Mouse (Mus musculus): Measurements from ENCODE around the gene Pnkd. TPM values are rescaled to one million over a fixed set of nuclear protein-coding genes. Genes with fewer than 3 reads are reported as not detected.
A peak's percentile ranks its signal among the peaks of the same experiment; 100 is the strongest.

The Pnkd gene
- polyA plus RNA-seq, 1 experiment from 2014 or later, result 103 TPM

GRCm38 (mm10) chr1:74290141-74290540 is 5.4 kb downstream of the Pnkd start:
- no peaks in the 10 kb centered on the region for H3K27me3 ChIP-seq (ENCODE audit: insufficient read depth, low read length)
- H3K36me3 ChIP-seq (ENCODE audit: insufficient read depth), result peaks cover 66% of the 10 kb centered on the region
- no peak overlapping the region for H3K4me2 ChIP-seq
- DNase-seq (peak; percentile 53), ATAC-seq (ENCODE audit: insufficient read depth) (no peak)
- peaks cover 15% of the 10 kb centered on the region for H3K4me1 ChIP-seq (ENCODE audit: insufficient read depth)
- H3K4me3 ChIP-seq (ENCODE audit: low read depth, low read length), result no peak overlapping the region
- WGBS, result 86% methylated on average over 5 of the region's 5 CpGs
- H3K9ac ChIP-seq, result no peak overlapping the region
- no peak overlapping the region; the same call in 1 of the 2 replicates for H3K27ac ChIP-seq (ENCODE audit: low read depth)
- no peaks in the 10 kb centered on the region for H3K9me3 ChIP-seq (ENCODE audit: low read depth, low read length)
- TF ChIP-seq CTCF (IDR thresholded peaks at IDR 0.05; ENCODE audit: low read depth), result no peak

DNA sequence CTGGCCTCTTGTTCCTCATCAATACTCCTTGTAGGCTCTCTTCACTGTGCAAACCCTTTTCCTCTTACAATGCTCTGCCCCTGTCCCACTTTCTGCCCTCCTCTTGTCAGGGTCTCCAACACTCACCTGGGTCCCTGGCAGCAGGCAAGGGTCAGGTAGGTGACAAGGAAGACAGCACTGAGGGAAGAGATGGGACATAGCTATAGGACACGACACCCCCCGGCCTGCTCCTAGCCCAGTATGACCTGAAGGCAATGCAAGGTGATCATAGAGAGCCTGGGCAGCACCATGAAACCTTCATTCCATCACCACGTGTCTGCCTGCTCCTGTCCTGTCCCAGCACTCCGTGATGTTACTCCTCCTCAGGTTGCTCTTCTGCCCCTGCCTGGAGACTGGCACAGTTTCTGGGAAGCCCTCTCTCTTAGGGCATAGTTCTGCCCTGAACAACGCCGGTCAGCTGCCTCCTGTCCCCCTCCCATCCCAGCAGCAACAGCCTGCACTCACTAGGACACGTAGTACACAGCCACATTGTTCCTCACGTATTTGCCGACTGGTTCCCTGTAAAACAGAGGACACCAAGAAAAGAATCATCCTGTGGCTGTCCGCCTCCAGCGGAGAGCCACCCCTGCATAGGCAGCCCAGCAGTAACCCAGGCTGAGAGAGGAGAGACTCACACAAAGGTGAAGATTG is 7.7 kb downstream of the Pnkd start:
- Histone ChIP-seq H3K27ac (ENCODE audit: low read depth) (peak overlapping the region; percentile 84), H3K4me2 (no peak overlapping the region), H3K27me3 (ENCODE audit: insufficient read depth, low read length) (no peaks in the 10 kb centered on the region), H3K4me1 (ENCODE audit: insufficient read depth) (peaks cover 35% of the 10 kb centered on the region), H3K9me3 (ENCODE audit: low read depth, low read length) (no peaks in the 10 kb centered on the region), H3K9ac (no peak overlapping the region), H3K36me3 (ENCODE audit: insufficient read depth) (peaks cover 59% of the 10 kb centered on the region), H3K4me3 (ENCODE audit: low read depth, low read length) (no peak overlapping the region)
- no peak for TF ChIP-seq CTCF (IDR thresholded peaks at IDR 0.05; ENCODE audit: low read depth)
- no peak for DNase-seq
- WGBS, result 83% methylated on average over 11 of the region's 11 CpGs
- no peak for ATAC-seq (ENCODE audit: insufficient read depth)

- Histone ChIP-seq H3K4me3 (ENCODE audit: low read depth, low read length) (no peak overlapping the region), H3K36me3 (ENCODE audit: insufficient read depth) (peaks cover 56% of the 10 kb centered on the region), H3K27ac (ENCODE audit: low read depth) (peak overlapping the region; percentile 84), H3K9ac (no peak overlapping the region), H3K27me3 (ENCODE audit: insufficient read depth, low read length) (no peaks in the 10 kb centered on the region), H3K9me3 (ENCODE audit: low read depth, low read length) (no peaks in the 10 kb centered on the region), H3K4me2 (no peak overlapping the region), H3K4me1 (ENCODE audit: insufficient read depth) (peaks cover 40% of the 10 kb centered on the region)
- WGBS, result 70% methylated on average over 8 of the region's 8 CpGs
- ATAC-seq (ENCODE audit: insufficient read depth) (peak; percentile 38), DNase-seq (peak; percentile 91)
- no peak for TF ChIP-seq CTCF (IDR thresholded peaks at IDR 0.05; ENCODE audit: low read depth)
Observed at GRCm38 (mm10) chr1:74293306-74293960, 8.7 kb downstream of the Pnkd start.

DNA sequence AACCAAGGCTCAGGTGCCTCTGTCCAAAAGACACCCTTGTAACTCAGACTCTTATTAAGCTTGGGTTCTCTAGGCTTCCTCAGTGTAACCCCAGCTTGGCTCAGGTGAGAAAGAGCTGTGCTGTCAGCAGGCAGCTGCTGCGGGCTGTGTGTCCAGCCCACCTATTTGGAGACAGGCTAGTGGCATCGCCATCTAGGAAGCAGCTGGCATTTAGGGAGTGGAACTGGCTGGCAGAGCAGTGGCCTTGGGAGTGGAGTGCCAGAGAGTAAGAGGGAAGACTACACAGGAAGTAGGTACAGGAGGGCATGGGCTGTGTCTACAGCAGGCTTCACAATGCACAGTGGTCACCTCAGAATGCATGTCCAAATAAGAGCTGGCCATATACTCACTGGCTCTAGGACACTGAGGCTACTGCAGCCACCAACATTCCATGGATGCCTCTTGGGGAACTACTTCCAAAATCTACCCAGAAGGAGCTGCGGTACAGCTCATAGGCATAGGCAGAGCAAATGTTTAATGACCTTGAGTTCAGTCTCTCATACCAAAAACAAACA is 9.4 kb downstream of the Pnkd start:
- WGBS, result 82% methylated on average over 3 of the region's 3 CpGs
- DNase-seq (no peak), ATAC-seq (ENCODE audit: insufficient read depth) (no peak)
- H3K36me3 ChIP-seq (ENCODE audit: insufficient read depth), result peaks cover 49% of the 10 kb centered on the region
- H3K4me1 ChIP-seq (ENCODE audit: insufficient read depth), result peaks cover 40% of the 10 kb centered on the region
- no peak overlapping the region for H3K9ac ChIP-seq
- TF ChIP-seq CTCF (IDR thresholded peaks at IDR 0.05; ENCODE audit: low read depth), result no peak
- H3K4me3 ChIP-seq (ENCODE audit: low read depth, low read length), result no peak overlapping the region
- no peaks in the 10 kb centered on the region for H3K27me3 ChIP-seq (ENCODE audit: insufficient read depth, low read length)
- no peaks in the 10 kb centered on the region for H3K9me3 ChIP-seq (ENCODE audit: low read depth, low read length)
- H3K4me2 ChIP-seq, result no peak overlapping the region
- peak overlapping the region; percentile 84 for H3K27ac ChIP-seq (ENCODE audit: low read depth)

GRCm38 (mm10) chr1:74294733-74295455 is 10.2 kb downstream of the Pnkd start:
- peak overlapping the region; percentile 58 for H3K4me2 ChIP-seq
- H3K27ac ChIP-seq (ENCODE audit: low read depth), result peak overlapping the region; percentile 97
- H3K4me1 ChIP-seq (ENCODE audit: insufficient read depth), result peaks cover 40% of the 10 kb centered on the region
- DNase-seq (no peak), ATAC-seq (ENCODE audit: insufficient read depth) (no peak)
- WGBS, result 87% methylated on average over 6 of the region's 6 CpGs
- no peaks in the 10 kb centered on the region for H3K27me3 ChIP-seq (ENCODE audit: insufficient read depth, low read length)
- no peaks in the 10 kb centered on the region for H3K9me3 ChIP-seq (ENCODE audit: low read depth, low read length)
- TF ChIP-seq CTCF (IDR thresholded peaks at IDR 0.05; ENCODE audit: low read depth), result peak; percentile 19; the same call in 1 of the 2 replicates
- peak overlapping the region; percentile 48 for H3K9ac ChIP-seq
- peaks cover 42% of the 10 kb centered on the region for H3K36me3 ChIP-seq (ENCODE audit: insufficient read depth)
- peak overlapping the region; percentile 17; the same call in 1 of the 2 replicates for H3K4me3 ChIP-seq (ENCODE audit: low read depth, low read length)

GRCm38 (mm10) chr1:74295456-74296171 is 10.9 kb downstream of the Pnkd start:
- H3K27ac ChIP-seq (ENCODE audit: low read depth), result peak overlapping the region; percentile 97
- peaks cover 41% of the 10 kb centered on the region for H3K4me1 ChIP-seq (ENCODE audit: insufficient read depth)
- H3K4me3 ChIP-seq (ENCODE audit: low read depth, low read length), result peak overlapping the region; percentile 17
- H3K9ac ChIP-seq, result peak overlapping the region; percentile 48
- H3K9me3 ChIP-seq (ENCODE audit: low read depth, low read length), result no peaks in the 10 kb centered on the region
- 4% methylated on average over 9 of the region's 9 CpGs for whole genome bisulfite sequencing
- peak overlapping the region; percentile 58 for H3K4me2 ChIP-seq
- H3K36me3 ChIP-seq (ENCODE audit: insufficient read depth), result peaks cover 35% of the 10 kb centered on the region
- H3K27me3 ChIP-seq (ENCODE audit: insufficient read depth, low read length), result no peaks in the 10 kb centered on the region
- ATAC-seq (ENCODE audit: insufficient read depth), result peak; percentile 91
- TF ChIP-seq CTCF (IDR thresholded peaks at IDR 0.05; ENCODE audit: low read depth), result no peak
- peak; percentile 94 for DNase-seq
